Mouse (Mus musculus) thymus, postnatal 36 days (tissue): ENCODE data around the gene Smim20.

Source experiments
- DNase-seq, 2 experiments: peaks; one replicate each; pipeline ENCODE4 v3.0.0; 2022; ENCODE audit warnings: mixed read lengths in 2 of 2

Smim20 gene

DNA sequence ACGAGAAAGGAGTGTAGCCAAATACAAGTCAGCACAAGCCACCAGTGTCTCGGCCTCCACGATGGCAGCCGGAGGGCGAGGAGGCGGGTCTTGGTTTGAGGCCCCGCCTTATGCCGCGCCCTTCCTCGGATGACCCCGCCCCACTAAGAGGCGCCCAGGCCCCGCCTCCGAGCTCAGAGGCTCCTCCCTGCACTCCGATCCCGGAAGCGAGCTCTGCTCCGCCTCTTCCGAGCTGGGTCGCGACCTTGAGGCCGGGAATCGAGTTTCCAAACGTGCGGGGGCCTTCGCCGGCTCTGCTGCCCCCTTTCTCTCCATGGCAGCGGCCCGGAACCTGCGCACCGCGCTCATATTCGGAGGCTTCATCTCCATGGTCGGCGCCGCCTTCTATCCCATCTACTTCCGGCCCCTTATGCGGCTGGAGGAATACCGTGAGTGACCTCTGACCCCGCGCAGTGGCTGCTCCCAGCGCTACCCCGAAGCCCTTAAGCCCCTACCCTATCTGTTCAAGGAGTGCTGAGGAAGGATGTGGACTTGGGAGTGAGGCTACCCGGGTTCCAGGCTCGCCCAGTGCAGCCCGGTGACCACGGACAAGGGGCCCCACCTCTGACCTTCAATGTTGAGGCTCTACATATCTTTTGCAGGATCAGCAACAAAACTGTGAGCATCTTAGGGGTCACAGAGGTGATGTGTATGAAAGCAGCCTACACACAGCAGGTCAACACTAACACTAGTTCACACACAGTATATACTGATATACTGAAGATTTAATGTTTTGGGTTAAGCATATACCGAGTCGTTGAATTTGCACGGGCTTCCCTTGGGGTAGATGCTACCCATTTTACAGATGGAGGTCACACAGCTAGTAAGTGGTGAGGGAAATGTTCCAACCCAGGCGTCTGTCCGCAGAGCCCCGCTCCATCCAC is at the start of gene Smim20:
Gene Smim20 (plus strand): TSS at position 153 of the 923 bp plus-strand sequence.
- DNase-seq, result peak; percentile 87 to 88

DNA sequence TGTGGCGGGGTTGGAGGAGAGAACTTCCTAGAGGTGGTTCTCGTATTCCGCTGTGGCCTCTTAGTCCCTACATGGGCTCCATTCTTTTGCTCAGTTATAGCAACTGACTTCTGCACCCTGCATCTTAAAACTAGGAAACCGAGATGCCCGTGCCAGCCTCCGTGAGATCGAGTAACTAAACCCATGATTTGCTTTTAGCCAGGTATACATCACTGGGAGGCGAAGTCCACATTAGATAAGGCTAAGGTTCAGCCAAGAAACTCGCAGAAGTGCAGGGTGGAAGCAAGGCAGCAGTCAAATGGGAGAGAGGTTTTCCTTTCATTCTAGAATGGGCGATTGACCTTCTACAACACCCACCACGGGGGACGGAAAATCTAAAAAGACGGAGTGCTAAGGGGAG is 41.4 kb upstream of the Smim20 start:
- DNase-seq, result no peak

DNA sequence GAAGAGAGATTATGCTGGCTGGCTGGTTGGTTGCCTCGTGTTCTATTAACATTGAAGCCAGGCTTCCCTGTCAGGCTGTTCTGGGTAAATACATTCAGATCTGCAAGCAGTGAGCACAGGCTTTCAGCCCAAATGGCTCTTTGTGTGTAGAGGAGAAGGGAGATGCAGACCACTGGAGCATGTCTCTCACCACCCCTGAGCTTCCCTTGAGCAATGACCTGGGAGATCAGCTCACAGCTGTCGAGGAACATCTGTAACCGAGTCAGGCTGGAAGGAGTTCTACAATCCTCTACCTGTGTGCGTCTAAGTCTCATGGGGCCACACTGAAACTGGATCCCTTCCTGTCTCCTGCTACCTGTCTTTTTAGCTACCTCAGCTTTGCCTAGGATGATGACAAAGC is 36.3 kb upstream of the Smim20 start:
- DNase-seq, result no peak

DNA sequence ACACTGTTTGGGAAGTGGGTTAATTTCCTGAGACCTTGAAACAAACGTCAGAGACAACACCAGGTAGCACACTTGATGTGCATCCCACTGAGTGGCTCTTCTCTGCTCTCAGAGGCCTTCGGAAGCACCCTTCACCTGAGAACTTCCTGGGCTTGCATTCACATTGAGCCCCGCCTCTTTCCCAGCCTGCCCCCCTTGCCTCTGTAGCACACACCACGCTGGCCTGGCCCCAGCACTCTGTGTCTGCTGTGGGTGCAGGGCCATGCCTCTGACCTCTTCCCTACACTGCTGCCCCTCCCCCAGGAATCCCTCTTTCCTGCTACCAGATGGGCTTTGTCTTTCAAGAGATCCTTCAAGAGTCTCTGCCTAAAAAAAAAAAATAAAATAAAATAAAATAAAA is 31.3 kb upstream of the Smim20 start:
- peak in 1 of 2 experiments; percentile 11 for DNase-seq

DNA sequence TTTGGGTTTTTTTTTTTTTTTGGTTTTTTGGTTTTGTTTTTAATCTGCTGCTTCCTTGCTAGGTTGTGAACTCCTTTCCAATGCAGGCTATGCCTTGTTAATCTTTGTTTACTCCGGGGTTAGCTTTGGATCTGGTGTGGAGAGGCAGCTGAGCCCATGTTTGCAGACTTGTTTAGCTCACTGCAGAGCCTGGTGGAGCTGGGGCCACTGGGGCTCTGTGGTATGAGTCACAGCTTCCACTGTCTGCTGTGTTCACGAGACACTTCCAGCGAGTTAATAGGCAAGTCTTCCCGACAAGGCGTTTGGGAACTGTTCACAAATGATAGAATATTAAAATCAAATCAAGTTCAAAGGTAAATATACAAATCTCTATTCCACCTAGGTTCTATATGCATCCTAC is 30.7 kb upstream of the Smim20 start:
- no peak for DNase-seq

DNA sequence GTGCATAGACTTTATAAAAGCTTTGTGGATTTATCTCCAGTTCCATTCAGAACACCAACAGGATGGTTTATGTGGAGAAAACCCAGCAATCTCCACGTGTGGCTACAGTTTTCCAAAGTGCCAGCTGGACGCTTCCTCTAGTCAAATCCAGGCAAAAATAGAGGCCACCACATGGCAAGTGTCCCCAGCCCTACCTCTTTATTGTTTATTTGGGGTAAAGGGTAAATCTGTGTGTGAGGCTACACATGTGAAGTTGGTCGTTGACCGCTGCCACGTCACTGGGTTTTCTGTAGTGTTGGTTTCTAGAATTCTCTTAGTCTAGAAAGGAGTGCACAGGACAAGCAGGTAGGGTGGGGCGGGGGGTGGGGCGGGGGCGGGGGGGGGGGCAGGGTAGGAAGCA is 30.1 kb upstream of the Smim20 start:
- no peak for DNase-seq

DNA sequence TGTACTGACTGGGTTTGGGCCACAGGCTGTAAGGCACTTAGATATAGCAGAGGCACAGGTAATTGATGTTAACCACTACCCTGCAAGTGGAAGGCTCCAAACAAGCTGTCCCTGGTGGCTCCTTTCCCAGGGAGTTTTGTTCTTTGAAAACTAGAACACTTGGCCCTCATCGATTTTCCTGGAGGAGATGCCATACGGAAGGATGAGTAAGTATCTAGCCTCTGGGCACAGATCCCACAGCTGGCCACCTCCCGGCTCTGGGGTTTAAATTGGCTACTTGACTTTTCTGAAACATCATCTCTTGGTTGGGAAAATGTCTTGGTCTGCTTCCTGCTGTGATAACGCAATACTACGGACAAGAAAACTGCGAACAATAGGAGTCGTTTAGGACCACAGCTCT is 28.1 kb upstream of the Smim20 start:
- no peak for DNase-seq

DNA sequence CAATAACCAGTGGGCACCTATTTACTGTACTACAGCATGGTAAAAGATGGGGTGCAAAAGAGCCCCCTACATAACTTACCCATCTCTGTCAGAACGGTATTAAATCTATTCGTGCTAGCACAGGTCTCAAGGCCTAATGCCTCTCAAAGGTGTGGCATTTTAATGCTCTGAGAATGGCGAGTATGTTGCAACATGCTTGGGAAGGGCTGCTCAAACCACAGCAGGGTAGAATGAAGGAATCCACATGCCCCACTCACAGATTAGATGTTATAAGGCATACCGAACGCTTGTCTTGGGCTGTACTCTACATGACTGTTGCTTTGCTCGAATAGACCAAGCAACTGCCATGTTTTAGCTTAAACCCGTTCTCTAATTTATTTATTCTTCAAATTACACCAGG is 27.7 kb upstream of the Smim20 start:
- no peak for DNase-seq

DNA sequence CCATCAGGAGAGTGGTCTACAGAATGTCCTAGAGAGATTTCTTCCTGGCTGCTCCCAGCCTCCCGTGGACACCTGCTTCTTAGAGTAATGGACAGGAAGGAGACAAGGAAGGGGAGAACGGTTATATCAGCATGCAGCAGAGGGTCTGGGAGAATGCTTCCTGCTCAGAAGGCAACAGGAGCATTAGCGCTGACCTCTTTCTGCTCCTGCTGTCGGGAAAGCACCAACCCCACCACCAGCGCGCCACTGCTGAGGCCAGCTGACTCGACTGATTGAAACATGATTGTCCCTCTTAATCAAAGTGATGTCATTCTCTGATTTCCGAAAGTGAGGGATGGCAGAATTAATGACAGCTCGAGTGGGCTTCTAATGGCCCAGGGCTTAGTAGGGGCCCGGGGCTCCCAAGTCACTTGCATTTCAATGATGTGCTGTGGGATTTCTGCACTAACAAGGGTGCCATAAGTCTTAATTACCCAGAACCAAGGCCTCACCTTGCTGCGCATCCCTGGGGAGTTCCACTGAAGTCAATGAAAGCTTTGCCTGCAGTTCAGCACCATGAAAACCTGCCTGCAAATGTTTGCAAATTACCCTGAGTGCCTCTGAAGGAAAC is 26.9 kb upstream of the Smim20 start:
- no peak for DNase-seq

DNA sequence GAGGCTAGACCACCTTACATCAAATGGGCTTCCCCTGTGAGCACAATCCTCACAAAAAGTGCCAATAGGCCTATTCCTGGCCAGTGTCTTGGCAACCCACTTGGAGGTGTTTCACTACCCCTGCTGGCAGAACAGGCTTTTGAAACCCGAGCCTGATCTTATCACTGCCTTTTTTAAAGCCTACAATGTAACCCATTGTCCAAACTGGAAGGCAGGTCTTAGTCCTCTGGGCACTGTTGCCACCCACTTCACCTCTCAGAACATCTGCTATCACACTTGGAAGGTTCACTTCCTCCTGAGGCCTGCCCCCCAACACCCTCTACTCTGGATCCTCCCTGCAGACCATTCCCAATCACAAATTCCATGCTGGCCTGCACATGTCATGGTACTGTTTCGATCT is 25.8 kb upstream of the Smim20 start:
- no peak for DNase-seq

DNA sequence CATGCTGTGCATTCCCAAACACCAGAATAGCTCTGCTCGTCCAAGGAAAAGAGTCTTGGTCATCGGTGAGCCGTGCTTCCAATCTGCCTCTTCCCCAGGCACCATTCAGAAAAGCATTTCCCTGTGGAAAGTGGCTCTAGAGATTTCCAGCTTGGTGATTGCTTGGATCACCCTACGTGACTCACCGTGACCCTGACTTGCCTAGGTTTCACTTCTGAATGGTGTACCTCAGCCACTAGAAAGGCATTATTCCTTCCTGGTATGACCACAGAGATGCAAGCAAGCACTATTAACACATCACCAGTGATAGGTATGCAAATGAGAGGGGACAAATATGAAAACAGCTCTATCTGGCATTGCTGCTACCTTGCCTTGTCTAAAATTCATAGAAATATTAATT is 24.9 kb upstream of the Smim20 start:
- DNase-seq, result no peak

DNA sequence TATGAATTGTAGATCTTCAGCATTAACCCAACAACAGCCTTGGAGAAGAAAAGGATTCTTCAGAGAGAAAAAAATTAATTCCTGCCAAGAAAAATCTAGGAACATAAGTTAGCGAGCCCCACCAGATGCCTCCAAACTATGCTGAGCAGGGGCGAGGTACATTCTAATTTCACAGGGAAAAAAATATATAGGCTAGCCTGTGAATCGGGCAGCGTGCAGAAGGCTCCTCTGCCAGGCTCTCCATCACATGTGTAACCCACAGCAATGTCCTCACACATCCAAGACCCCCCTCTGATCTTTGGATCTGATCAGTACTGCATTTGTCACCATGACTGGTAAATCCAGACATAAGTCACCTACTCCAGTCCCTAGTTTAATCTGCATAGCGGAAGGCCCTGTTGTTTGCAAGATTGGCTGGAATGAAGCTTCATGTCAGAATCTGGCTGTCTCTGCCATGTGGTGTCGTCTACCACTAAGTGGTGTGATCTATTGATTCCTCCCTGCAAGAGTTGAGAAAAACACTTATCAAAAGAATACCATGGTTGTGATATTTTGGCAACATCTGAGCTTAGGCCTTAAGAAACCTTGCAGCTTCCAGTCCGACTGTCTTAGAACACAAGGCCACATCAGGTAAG is 23.9 kb upstream of the Smim20 start:
- DNase-seq, result no peak

DNA sequence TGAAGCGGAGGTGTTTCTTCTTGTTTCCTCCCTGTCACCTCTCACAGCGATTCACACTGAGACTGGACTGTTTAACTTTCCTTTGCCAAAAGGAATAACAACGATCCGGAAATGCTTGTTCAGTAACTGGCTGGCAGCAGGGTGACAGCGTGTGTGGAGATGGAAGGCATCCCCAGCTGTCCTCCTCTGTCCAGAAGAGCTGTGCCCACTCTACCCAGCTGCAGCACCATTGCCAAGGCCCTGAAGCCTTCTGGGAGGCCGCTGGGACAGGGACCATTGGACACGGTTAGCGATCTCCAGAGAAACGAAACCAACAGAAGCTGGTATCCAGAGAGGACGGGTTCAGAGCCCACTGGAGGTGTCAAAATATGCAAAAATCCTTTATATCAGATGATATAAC is 22.9 kb upstream of the Smim20 start:
- DNase-seq, result no peak

DNA sequence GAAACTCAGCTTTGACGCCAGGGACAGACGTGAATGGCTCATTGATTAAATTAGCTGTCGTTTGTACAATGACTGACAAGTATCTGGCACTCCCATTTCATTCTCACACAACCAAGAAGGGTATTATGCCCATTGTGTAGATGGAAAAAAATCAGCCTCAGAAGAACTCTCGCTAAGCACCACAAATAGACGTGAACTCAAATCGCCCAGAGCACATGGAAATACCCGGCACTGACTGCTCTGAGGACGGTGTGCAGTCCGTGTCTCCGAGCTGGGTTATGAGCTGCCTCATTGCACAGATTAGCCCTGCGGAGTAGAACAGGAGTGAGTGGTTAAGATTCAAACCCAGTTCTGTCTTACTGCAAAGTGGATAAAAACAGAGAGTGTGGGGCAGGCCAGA is 18.4 kb upstream of the Smim20 start:
- no peak for DNase-seq

DNA sequence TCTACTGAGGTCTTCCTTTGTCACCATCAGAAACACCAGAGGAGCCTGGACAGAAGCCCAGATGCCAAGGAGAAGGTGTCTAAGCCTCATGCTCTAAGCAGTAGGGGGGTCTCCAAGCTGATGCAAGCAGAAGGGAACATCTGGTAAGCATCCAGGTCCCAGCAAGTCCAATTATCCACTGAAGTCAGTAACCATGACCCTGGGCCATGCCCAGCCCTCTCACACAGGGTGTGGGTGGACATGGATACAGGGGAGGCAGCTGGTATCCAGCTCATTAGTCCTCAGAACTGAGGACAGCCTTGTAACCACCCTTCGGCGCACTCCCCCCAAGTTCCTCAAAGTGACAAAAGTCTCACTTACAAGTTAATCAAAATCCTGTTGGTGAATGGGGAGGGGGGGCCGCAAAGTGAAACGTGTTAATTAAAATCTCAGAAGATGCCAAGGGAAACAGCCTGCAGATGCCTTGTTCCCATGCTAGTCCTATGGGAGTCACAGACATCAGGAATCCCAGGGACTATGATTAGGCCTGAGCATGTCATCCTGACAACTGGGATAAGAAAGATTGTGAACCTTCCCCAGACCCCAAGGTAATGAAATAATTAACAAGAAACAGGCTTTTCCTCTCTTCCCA is 17.3 kb upstream of the Smim20 start:
- no peak for DNase-seq

DNA sequence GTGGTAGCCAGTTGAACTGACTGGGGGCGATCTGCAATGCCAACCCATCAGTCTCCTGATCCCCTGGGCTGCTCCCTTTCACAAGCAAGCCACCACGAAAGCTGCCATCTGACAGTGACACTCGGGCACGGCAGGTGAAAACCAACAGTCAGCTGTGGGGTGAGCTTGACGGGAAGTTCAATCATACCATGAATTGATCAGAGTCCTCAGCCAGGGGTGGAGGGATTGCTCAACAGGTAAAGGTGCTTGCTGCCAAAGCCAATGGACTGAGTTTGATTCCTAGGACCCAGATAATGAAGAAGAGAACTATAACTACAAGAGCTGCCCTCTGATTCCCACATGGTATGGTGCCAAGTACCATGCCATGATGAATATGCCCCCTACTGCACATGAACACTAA is 12.7 kb upstream of the Smim20 start:
- DNase-seq, result no peak

DNA sequence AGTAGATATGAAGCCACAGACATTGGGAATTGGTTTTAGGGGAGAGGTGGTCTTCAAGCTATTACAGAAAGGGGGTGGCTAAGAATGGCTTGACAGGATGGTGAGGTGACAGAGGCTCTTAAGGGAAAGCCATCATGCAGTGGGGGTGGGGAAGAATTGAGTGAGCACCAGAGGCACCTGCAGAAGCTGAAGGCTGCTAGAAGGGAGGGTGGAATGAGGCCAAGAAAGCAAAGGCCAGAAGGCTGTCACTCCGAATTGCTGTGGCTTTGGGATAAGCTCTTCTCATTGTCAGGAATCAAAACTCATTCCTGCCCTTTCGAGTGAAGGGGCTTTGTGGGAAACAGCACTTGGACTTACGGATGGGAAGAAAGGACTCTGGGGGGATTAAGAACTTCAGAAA is 12.1 kb upstream of the Smim20 start:
- no peak for DNase-seq

DNA sequence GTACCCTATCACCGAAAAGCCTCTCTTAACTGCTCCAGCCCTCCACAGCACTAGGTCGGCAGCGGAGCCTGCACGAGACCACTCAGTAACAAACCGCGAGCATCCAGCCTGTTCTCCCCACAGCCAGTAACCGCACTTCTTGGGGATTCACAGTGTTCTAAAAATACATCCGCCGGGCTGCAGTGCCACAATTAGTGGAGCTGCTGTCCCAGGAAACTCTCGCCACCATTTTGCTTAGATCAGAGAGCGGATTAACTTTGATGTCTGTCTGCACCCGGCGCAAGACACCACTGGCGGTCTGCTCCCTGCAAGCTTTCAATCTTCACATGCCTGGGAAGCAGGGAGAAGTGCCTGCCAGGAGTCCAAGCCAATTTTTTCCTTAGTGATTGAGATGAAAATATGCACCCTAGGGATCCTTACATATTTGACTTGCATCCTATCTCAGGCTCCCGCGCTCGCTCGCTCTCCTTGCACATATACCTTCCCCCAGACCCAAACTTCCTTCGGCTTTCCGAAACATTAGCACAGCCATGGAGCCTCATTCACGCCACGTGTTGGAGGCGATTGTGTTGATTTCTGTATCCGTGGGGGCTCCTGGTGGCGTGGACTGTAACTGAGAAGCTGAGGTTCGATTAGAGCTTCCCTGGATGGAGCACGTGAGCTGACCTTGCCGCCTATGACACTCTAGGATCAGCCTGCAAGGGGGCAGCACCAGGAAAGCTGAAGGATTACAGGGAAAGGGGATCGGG is 8.7 kb upstream of the Smim20 start:
- DNase-seq, result peak; percentile 9 to 12

DNA sequence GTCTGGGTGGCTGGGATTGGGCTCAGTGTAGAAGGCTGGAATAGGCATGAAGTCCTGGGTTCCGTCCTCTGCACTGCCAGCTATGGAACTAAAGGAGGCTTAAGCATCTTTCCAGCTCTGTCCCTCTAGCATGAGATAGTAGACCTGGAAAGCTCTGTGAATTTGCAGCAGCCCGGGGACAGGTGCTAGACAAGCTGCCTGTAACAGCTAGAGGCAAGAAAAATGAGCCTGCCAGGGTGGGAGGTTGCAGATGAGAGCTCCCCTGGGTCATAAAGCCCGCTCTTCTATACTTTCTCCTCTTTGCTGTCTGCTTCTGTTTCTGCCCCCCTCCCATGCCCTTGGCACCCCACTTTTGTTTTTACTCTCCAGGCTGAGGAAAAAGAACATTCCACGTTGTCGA is 7.0 kb upstream of the Smim20 start:
- no peak for DNase-seq

DNA sequence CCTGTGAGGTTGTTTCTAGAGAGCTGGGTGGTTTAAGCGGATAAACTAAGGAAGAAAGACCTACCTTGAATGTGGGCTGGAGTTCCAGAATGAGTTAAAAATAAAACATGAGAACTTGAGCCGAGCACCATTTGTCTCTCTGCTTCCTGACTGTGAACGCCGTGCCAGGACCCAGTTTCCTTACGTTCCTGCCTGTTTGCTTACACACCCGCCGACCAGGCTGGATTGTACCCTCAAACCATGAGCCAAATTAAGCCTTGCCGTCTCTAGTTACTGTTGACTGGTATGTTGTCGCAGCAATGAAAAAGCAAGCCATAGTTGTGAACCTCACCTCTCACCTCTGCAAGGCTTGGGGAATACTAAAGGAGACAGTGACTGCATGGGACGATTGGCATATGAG is 4.9 kb upstream of the Smim20 start:
- DNase-seq, result no peak

DNA sequence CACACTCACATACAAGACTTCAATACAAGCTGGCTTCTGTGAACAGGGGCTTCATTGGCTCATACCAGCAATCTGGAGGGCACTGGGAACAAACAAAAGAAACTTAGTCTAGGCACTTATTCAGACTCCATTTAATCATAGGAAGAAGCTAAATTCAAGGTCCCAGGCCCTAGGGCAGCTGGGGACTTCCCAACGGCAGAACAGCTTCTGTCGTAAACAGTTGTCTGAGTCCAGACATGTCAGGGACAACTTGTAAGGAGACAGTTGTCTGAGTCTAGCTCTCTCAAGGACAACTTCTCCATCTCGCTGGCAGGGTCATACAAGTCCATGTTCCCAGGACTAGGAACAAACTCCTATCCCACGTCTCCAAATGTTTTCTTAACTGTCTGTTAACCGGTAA is 2.8 kb upstream of the Smim20 start:
- DNase-seq, result no peak

DNA sequence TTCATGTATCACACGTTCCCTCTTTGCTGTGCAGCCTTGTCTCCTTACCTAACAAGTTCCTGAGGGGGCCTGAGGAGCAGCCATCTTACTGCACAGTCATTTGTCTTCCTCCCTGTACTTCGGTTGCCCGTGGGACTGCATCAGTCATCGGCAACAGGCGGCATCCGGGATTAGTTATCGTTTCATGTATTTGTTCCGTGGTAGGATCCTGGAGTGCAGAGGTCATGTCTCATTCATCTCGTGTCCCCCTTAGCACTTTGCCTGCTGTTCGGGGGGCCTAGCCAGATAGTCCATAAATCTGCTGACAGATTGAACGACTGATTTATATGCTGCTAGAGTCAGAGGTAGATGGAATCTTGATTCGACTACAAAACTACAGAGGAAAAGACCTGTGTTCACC is 1.1 kb upstream of the Smim20 start:
- DNase-seq, result no peak

DNA sequence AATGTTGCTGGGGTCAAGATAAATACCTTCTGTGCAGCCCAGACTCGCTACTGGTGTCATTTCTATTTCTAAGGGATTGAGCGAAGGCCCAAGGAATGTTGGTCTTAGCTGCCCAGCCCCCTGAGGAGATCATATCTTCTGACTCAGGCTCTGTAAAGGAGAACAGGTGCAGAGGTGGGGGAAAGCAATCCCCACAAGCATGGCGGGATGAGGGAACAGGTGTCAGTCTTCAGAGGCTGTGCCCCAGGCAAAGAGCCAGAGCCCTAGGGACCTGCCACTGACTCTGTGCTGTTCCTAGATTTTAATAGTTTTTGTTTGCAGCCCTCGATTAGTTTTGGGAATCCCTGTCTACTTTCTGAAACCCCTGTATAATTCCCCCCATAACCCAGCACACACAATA is 702 bp upstream of the Smim20 start:
- no peak for DNase-seq
